Mouse (Mus musculus) macrophage (primary cell): ENCODE measurements around the gene Neurl1a. TPM values are rescaled to one million over a fixed set of nuclear protein-coding genes. Genes with fewer than 3 reads are reported as not detected.

ENCODE experiments used
- H3K27ac ChIP-seq: fragments of 350-480 bp; formaldehyde crosslinking; 2 replicates; pipeline ENCODE4 v1.9.0; 2021
- H3K36me3 ChIP-seq: fragments of 350-480 bp; formaldehyde crosslinking; 2 replicates; pipeline ENCODE4 v1.9.0; 2021; ENCODE audit errors: inconsistent target
- H3K4me3 ChIP-seq: fragments of 350-480 bp; formaldehyde crosslinking; 2 replicates; pipeline ENCODE4 v1.9.0; 2021; ENCODE audit errors: inconsistent target
- H3K79me2 ChIP-seq: fragments of 350-480 bp; formaldehyde crosslinking; 2 replicates; pipeline ENCODE4 v1.9.0; 2021; ENCODE audit errors: inconsistent target
- WGBS: methylation state at CpG from one replicate; pipeline ENCODE4 v1.1.7; 2026; ENCODE audit warnings: inconsistent platforms; ENCODE audit not compliant: missing documents; 5-methylcytosine and 5-hydroxymethylcytosine counted together
- polyA plus RNA-seq: library from polyadenylated mRNA; stranded (reverse); fragments of 250-400 nt; gene quantifications from 3 replicates; pipeline ENCODE4 v1.2.4, GENCODE M21; 2018; ENCODE audit warnings: inconsistent platforms

Gene Neurl1a
- polyA plus RNA-seq, 1 experiment from 2014 or later, result 0.17 TPM

DNA sequence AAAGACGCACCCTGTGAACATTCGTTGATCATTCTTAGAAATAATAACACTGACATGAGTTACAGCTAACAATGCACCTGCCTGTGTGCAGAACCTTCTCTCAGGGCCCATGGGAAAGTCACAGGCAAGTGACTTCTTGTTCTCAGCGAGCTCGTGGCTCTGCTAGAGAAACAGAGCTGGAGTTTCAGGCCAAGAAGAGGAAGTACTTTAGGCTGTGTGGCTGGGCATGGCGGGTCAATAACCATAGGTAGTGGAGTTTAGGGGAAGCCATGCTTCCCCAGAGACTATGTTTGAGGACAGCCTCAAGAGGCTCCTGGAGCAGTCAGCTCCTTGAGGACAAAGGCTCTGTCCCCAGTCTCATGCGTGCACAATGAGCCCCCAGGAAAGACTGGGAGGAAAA, 77.3 kb downstream of the Neurl1a start:
- WGBS, result 7% methylated on average over 6 of the region's 6 CpGs
- Histone ChIP-seq H3K36me3 (no peaks in the 10 kb centered on the region), H3K4me3 (no peak overlapping the region), H3K79me2 (no peaks in the 10 kb centered on the region), H3K27ac (no peak overlapping the region)

DNA sequence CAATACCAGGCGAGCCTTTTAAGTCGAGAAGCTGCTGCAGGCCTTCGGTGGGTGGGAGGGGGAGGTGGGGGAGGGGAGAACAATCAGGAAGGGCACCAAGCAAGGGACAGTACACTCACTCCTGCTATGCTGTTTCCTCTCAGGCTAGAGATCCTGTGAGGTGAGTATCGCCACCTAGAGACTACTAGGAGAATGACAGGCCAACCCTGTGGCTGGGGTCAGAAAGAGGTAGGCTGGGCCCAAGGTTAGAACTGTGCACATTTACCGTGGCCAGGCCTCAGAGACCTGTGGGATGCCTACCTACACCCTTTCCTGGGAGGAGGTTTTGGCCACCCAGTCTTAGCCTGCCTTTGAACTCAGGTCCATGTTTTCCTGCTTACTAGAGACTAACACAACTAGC, 81.0 kb downstream of the Neurl1a start:
- no peak overlapping the region for H3K27ac ChIP-seq
- no peaks in the 10 kb centered on the region for H3K36me3 ChIP-seq
- H3K79me2 ChIP-seq, result no peaks in the 10 kb centered on the region
- 35% methylated on average over 5 of the region's 5 CpGs for WGBS
- H3K4me3 ChIP-seq, result no peak overlapping the region

DNA sequence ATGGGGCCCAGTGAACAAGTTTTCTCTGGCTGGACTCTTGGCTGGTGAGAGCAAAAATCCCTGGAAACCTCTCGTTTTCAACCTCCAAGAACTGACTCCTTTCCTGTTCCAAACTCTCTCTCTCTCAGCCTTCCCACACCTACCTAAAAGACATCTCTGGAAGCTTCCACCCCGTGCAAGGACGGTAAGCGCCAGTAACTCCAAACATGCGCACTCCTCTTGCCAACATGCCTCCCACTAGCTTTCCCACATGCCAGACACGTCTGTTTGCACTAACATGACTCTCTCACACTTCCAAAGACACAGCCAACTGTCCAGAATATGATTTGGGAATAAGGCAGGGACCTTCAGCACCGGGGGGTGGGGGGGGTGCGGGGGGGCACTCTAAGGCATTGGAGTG, 82.6 kb downstream of the Neurl1a start:
- Histone ChIP-seq H3K36me3 (no peaks in the 10 kb centered on the region), H3K4me3 (no peak overlapping the region), H3K79me2 (no peaks in the 10 kb centered on the region), H3K27ac (no peak overlapping the region)
- WGBS, result 96% methylated on average over 6 of the region's 8 CpGs

DNA sequence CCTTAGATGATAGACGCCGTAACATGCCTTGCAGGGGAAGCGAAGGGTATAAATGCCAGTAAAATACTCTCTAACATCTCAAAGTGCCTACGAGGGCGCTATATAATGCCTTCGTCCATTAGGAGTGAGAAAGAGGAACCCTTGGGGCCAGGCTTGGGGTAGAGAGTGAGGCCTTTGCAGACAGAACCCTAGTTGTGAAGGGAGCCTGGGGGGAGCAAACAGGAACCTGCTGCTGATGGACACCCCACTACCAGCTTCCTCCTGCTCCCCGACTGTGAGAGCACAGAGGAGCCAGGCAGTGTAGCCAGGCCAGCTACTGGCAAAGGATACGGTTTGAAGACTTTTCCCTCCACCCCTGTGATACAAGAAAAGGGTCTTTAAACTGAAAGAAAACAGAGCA, 85.0 kb downstream of the Neurl1a start:
- Histone ChIP-seq H3K4me3 (no peak overlapping the region), H3K79me2 (no peaks in the 10 kb centered on the region), H3K36me3 (peaks cover 13% of the 10 kb centered on the region), H3K27ac (no peak overlapping the region)
- WGBS, result 33% methylated on average over 8 of the region's 8 CpGs

DNA sequence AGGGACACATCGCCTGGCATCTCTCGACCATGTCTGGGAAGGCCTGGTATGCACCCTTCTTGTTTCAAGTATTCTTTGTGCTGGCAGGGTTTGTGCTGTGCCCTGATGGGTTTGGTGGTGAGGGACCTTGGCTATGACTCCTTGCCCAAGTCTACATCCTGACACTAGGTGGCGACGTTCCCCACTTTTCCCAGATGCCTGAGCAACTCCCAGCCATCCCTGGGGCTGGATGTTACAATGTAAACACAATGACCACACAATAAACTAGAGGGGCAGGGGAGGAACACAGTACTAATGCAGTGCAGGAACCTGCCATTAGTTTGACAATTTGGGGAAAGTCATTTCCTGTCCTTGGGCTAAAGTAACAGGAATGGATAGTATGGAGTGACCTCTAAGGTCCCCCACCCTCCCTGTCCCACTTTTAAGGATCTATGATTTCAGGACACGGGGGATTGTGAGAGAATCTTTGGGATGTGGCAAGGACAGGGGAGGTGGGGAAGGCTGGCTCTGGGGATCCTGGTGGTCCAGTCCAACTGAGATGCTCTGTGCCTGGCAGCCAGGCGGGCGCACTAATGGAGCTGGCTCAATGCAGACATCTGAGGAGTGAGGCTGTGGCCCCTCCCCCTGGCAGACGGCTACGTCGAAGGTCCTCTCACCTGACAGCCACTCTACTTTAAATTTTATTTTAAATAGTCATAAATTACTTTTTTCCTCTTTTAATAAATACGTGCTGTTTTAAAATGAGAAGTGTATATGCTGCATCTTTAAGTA, 85.9 kb downstream of the Neurl1a start:
- no peaks in the 10 kb centered on the region for H3K79me2 ChIP-seq
- no peak overlapping the region for H3K4me3 ChIP-seq
- peaks cover 16% of the 10 kb centered on the region for H3K36me3 ChIP-seq
- 66% methylated on average over 11 of the region's 11 CpGs for WGBS
- H3K27ac ChIP-seq, result no peak overlapping the region

DNA sequence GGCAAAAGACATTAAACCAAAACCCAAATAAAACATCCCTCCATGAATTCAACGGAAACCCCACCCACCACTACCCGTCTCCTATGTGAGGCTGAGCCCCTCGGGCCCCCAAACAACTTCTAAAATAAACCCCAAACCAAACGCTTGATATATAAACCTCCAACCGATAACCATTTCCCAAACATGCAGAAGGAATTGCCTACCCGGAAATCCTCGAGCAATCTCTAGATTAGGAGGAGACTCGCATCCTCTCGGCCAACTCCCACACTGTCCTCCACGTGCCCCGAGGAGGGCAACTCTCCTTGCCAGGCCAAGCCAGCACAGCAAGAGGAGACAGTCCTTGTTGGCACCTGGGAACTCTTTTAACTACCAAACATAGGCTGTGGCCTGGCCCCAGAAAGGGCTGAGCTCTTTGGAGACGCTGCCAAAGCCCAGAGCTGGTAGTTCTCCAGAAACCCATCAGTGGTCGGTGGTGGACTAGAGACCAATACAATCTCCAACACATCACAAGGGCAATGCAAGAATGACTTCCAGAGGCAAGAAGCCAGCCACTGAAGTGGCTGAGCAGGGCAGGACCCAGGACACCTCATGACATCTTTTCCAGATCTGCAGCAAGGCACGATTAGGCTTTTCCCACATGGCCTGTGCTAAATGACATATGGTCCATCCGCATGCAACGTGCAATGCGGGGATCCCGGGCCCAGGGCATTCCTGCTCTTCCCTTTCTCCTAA, 87.6 kb downstream of the Neurl1a start:
- H3K36me3 ChIP-seq, result peaks cover 16% of the 10 kb centered on the region
- H3K4me3 ChIP-seq, result no peak overlapping the region
- H3K79me2 ChIP-seq, result no peaks in the 10 kb centered on the region
- WGBS, result 94% methylated on average over 15 of the region's 18 CpGs
- no peak overlapping the region for H3K27ac ChIP-seq

DNA sequence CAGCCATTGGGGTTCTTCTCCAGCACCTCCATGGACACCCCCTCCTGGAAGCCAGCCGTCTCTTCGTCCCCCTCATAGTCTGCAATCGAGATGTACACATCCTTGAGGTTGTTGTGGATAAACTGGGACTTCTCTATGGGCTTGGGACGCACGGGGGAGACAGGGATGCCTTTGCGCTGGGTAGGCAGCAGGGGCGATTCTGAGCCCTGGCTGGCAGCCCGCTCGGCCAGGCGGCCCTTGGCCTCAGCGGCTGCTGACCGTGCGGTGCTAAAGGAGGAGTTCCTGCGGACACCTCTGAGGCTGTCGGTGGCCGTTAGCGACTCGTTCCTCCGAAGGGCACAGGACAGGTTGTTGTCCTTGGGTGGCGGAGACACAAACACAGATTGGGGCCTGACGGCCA, 88.4 kb downstream of the Neurl1a start:
- Histone ChIP-seq H3K27ac (no peak overlapping the region), H3K36me3 (peaks cover 16% of the 10 kb centered on the region)
- WGBS, result 92% methylated on average over 20 of the region's 21 CpGs

DNA sequence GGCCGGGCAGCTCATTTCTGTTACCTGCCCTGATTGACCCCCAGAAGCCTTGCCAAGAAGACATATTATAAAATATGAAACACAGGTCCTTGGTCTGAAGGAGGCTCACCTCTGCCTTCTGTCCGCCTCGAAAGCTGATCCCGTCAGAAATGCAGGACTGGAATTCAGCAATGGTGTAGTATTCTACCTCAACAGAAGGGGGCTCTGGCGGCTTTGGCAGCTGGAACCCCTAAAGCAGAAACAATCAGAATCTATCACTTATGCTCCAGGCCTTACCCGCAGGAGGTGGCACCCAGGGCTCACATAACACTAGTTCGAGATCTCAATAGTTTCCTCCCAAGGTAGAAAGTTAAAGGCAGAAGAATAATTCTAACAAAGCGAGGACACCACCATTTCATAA, 91.1 kb downstream of the Neurl1a start:
- peaks cover 26% of the 10 kb centered on the region for H3K36me3 ChIP-seq
- H3K79me2 ChIP-seq, result no peaks in the 10 kb centered on the region
- WGBS, result 80% methylated on average over 8 of the region's 8 CpGs
- H3K4me3 ChIP-seq, result no peak overlapping the region
- no peak overlapping the region for H3K27ac ChIP-seq

More for the DNA sequence above, 88.4 kb downstream of the Neurl1a start:
- H3K79me2 ChIP-seq, result no peaks in the 10 kb centered on the region
- H3K4me3 ChIP-seq, result no peak overlapping the region

DNA sequence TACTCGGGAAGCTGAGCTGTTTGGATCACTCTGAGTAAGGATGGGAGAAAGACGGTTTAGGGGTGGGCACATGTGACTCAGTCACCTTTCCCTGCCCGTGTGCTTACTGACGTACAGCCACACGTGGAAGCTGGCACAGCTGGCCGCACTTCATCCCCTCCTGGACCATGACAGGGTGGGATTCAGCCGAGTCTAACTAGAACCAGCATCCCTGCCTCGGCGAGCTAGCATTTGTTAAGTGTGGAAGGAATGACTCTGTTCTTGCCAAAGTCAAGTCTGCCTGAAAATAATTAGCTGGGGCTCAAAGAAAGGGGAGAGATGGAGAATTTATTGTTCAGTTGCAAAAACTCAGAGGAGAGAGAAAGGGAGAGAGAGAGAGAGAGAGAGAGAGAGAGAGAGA, 91.9 kb downstream of the Neurl1a start:
- Histone ChIP-seq H3K36me3 (peaks cover 26% of the 10 kb centered on the region), H3K4me3 (no peak overlapping the region), H3K79me2 (no peaks in the 10 kb centered on the region), H3K27ac (no peak overlapping the region)
- 91% methylated on average over 9 of the region's 9 CpGs for WGBS

DNA sequence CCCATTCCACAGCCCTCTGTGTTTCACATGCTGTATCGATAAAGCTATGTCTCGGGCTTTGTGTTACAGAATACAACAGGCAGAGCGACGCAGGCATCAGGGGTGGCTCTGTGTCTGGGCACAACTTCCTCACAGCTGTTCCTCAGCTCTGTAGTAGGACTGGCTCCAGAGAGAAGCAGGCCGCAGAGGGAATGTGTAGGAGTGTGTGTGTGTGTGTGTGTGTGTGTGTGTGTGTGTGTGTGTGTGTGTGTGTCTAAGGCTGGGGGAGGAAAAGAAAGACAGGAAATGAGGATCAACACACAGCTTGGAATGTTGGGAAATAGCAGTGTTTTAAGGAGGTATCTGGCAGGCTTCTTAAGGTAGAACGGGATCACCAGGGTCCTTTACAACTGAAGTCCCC, 98.1 kb downstream of the Neurl1a start:
- WGBS, result 98% methylated on average over 6 of the region's 6 CpGs
- Histone ChIP-seq H3K79me2 (no peaks in the 10 kb centered on the region), H3K36me3 (peaks cover 13% of the 10 kb centered on the region; the same call in 1 of the 2 replicates), H3K27ac (no peak overlapping the region), H3K4me3 (no peak overlapping the region)

DNA sequence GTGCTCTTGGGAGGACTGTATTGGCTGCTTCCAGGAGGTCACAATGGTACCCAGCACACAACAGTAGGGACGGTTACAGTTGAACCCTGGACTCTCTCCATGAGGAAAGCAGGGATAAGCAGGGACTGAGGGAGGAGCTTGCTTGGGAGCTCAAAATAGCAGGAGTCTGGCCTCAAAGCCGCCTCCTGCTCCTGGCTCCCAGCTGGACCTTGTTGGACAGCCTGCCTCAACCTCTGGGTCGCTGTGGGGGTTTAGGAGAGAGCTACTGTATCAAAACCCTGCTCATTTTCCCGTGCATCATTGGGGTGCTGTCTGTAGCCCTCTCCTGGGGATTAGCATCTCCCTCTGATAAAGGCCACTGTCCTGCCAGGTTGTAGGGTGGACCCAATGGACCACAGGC, 100.8 kb downstream of the Neurl1a start:
- no peak overlapping the region for H3K27ac ChIP-seq
- H3K36me3 ChIP-seq, result peaks cover 4% of the 10 kb centered on the region; the same call in 1 of the 2 replicates
- WGBS, result 88% methylated on average over 4 of the region's 4 CpGs
- no peaks in the 10 kb centered on the region for H3K79me2 ChIP-seq
- H3K4me3 ChIP-seq, result no peak overlapping the region

DNA sequence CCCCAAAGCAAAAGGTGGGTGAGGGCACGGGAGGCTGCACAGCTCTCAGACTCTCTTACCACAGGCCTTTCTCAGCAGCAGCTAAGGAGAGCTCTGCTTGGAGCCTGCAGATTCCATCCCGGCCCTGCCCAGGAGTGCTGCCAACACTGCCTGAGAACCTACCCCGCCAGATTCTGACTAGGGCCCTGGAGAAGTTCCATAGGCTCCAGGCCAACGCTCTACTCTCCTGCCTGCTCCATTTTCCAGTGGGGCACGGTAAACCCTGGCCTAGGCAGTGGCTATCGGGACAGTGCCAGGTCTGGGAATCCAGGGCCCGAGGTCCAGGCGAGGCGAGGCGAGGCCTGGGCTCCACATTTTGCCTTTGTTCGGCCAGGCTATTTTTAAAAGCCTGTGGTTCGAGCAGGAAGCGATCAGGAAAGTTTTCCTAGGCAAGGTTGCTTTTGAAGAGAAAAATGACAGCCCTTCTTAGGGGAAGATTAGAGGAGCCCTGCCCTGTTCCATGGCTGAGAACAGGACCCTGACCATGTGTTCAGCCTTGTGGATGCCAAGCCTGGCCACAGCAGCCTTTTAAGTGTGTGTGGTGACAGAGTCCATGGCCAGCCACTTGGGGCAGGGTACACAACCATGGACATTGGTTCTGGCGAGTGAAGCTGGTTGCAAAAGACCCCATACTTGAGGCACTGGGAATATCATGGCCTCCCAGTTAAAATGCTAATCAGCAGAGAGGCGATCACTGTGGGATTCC, 101.3 kb downstream of the Neurl1a start:
- WGBS, result 92% methylated on average over 15 of the region's 15 CpGs
- Histone ChIP-seq H3K27ac (no peak overlapping the region), H3K79me2 (no peaks in the 10 kb centered on the region), H3K4me3 (no peak overlapping the region), H3K36me3 (peaks cover 4% of the 10 kb centered on the region; the same call in 1 of the 2 replicates)

DNA sequence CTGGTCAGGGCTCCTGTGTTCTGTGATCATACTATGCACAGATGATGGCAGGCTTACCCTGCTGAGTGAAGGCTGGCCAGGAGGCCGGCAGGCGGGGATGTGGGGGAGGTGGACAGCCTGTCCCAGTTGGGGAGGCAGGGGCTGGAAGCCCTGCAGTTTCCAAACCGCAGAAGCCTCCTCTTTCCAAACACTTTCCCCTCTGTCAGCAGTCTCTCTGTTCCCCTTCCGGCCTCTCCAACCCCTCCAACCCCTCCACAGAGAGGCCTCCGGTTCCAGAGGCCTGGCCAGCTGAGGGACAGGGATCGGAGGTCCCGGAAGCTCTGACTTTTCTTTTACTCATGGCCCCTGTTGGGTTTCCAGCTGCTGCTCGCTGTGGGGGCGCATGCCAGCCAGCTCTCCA, 102.3 kb downstream of the Neurl1a start:
- Histone ChIP-seq H3K79me2 (no peaks in the 10 kb centered on the region), H3K4me3 (no peak overlapping the region), H3K27ac (no peak overlapping the region), H3K36me3 (peaks cover 10% of the 10 kb centered on the region; the same call in 1 of the 2 replicates)
- WGBS, result 98% methylated on average over 9 of the region's 9 CpGs

DNA sequence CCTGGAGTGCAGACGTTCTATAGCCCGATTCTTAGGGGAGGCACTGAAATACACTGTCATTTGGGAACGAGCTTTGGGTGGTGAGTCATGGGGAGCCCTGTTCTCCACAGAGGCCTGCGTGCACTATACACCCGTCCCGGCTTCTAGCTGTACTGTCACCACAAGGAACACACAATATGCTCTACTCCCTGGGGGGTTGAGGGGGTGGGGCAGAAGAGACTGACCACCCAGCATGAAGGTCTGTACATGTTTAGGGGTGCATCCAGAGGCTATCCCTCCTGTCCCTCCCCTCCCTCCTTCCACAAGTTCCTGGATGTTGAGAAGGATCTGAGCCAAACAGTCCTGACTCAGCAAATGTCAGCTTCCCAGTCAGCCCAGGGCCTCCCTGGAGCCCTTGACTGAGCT, 103.4 kb downstream of the Neurl1a start:
- Histone ChIP-seq H3K36me3 (peaks cover 10% of the 10 kb centered on the region; the same call in 1 of the 2 replicates), H3K27ac (no peak overlapping the region), H3K79me2 (no peaks in the 10 kb centered on the region), H3K4me3 (no peak overlapping the region)
- WGBS, result 95% methylated on average over 6 of the region's 6 CpGs
